Mouse (Mus musculus): ENCODE measurements around the gene Ugt1a10. TPM values are rescaled to one million over a fixed set of nuclear protein-coding genes. Genes with fewer than 3 reads are reported as not detected.
A peak's percentile ranks its signal among the peaks of the same experiment; 100 is the strongest.
"Not testable (repeated sequence)": the region's sequence is repeated elsewhere in the genome, so short reads cannot be mapped to it uniquely, and the experiment has no call there.

Ugt1a10 gene
- total RNA-seq, 2 experiments from 2014 or later, result 0.16 TPM; not detected in 1

GRCm38 (mm10) chr1:88140492-88140891, 85.3 kb downstream of the Ugt1a10 start:
- DNase-seq, result not testable (repeated sequence)

DNA sequence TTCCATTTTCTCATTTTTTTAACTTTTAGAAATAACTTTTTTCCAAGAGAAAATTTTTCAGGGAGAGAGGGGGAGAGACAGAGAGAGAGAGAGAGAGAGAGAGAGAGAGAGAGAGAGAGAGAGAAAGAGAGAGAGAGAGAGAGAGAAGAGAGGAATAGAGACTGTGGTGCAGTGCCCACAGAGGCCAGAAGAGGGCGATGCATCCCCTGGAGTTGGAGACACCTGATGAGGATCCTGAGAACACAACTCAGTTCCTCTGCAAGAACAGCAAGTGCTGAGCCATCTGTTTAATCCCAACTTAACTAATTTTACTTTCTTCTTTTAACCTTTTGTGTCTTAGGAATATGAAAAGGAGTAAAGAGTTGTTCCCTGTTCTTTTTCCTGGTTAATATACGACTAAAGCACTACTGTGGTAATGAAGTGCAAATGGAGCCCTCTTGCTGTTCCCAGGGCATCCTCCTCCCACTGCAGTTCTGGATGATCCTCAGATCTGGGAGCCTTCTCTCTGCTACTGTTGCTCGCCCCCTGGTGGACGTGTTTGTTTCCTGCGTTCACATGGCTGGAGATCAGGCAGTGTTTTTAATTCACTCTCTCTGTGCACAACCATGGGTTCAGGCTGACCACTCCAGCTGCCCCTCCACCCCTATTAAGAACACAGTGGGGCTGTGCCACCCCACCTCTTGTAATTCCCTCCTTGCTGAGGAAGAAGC, 88.9 kb downstream of the Ugt1a10 start:
- DNase-seq, result peak; percentile 31 to 69

- DNase-seq, result peak; percentile 16 to 29
Observed at GRCm38 (mm10) chr1:88145278-88145677, 90.1 kb downstream of the Ugt1a10 start.

- DNase-seq, result peak; percentile 10 to 21
Observed at GRCm38 (mm10) chr1:88150133-88150532, 94.9 kb downstream of the Ugt1a10 start.

GRCm38 (mm10) chr1:88158430-88158829, 103.2 kb downstream of the Ugt1a10 start:
- DNase-seq, result no peak

GRCm38 (mm10) chr1:88165711-88166110, 110.5 kb downstream of the Ugt1a10 start, which contains the start of gene Ugt1a5:
Ugt1a5 (plus strand) TSS chr1:88166012.
- DNase-seq, result no peak

- not testable (repeated sequence) for DNase-seq
Observed at GRCm38 (mm10) chr1:88172190-88172589, 117.0 kb downstream of the Ugt1a10 start.

- no peak for DNase-seq
Observed at GRCm38 (mm10) chr1:88179657-88180056, 124.5 kb downstream of the Ugt1a10 start.

DNA sequence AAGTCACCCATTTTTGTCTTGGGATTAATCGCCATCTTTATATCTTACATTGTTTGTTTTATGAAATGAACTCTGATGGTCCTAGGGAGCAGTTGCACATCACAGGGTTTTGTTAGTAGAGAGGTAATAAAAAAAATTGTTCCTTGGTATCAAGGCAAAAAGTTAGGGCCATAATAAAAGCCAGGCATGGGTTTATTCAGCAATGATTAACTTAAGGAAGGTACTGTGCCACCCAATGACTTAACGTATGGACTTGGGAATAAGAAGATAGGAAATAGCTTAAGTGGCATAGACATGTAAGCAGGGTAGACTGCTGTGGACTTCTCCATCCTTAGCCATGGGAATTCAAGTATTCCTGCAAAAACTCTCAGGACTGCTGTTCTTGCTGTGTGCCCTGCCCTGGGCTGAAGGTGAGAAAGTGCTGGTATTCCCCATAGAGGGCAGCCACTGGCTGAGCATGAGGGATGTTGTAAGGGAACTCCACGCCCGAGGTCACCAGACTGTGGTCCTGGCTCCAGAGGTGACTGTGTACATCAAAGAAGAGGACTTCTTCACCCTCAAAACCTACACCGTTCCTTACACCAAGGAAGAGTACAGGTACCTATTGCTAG, 131.2 kb downstream of the Ugt1a10 start:
- no peak for DNase-seq

GRCm38 (mm10) chr1:88192136-88192535, 136.9 kb downstream of the Ugt1a10 start:
- DNase-seq, result no peak

DNA sequence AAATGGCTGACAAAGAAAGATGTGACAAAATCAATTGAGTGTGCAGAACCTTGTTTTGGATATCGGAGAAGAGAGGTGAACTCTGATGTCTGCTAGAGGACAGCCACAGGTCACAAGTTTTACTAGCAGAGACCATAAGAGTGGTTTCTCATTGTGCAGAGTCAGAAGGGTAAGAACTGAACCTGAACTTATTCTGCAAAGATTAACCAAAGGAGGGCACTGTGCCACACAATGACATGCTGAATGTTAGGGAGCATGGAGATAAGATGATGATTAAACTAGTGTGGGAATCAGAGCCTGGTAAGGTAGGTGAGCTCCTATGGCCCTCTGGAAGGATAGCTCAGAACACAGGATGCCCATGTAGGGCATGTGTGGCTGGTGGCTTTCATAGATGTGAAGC, 140.5 kb downstream of the Ugt1a10 start:
- DNase-seq, result peak in 1 of 2 experiments; percentile 25

DNA sequence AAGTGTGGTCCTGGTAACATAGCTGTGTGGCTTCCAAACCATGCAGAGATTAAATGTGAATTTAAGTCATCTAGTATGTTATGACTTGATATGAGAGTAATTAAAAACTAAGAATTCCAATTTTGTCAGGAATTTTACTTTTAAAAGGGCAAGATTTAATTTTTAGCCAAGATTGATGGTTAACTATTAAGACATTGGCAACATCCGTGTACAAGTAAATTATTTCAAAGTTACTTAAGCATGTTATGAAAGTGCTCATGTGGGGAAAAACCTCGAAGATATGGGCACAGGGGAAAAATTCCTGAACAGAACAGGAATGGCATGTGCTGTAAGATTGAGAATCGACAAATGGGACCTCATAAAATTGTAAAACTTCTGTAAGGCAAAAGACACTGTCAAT, 142.3 kb downstream of the Ugt1a10 start:
- no peak for DNase-seq

GRCm38 (mm10) chr1:88199996-88200395, 144.8 kb downstream of the Ugt1a10 start:
- no peak for DNase-seq

GRCm38 (mm10) chr1:88200456-88200855, 145.3 kb downstream of the Ugt1a10 start, which contains the start of gene Ugt1a2:
Ugt1a2 (plus strand) TSS chr1:88200601.
- DNase-seq, result no peak

- peak; percentile 85 to 86 for DNase-seq
Observed at GRCm38 (mm10) chr1:88205294-88205922, 150.2 kb downstream of the Ugt1a10 start, which contains the start of gene Dnajb3. Dnajb3 (minus strand) TSS chr1:88205782.

DNA sequence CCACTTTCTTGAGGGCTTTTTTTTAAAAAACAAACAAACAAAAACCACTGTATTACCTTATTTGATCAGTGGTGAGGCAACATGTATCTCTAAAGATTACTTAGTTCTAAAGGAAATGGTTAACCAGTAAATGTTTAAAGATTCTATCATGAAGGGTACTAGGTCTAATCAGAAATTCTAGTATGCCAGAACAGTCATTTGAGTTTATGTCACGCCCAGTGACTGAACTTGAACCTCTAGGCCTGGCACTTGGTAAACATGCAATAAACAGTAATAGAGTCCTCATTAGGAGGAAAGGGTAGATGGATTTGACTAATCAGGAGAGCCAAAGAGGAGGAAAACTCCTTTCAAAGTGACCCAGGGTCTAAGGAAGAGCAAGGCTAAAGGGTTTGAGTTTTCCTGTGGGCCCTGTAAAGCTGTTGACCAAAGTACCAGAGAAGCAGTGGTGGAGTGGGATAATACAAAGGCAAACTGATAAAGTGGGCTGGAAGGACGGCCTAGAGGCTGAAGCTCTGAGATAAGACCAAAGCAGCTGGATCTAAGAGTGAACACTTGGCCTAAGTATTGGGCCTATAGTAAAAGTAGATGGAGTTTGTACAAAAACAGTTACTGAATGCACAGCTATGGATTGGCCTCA, 151.8 kb downstream of the Ugt1a10 start:
- DNase-seq, result no peak

DNA sequence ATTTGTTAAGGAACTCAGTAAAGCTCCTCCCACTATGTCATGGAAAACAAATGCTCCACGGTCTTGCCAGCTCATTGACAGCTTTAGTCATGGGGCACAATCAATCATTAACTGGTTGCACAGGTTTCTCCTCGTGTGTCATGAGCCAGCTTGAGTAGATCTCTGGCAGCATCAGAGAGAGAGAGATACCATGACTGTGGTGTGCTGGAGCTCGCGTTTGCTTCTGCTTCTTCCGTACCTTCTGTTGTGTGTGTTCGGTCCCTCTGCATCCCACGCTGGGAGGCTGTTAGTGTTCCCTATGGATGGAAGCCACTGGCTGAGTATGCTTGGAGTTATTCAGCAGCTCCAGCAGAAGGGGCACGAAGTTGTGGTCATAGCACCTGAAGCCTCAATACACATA, 156.6 kb downstream of the Ugt1a10 start, which contains the start of gene Ugt1a1:
Ugt1a1 (plus strand) TSS at position 148 of the 400 bp plus-strand sequence.
- DNase-seq, result no peak

- no peak for DNase-seq
Observed at GRCm38 (mm10) chr1:88212341-88213045, 157.3 kb downstream of the Ugt1a10 start.

DNA sequence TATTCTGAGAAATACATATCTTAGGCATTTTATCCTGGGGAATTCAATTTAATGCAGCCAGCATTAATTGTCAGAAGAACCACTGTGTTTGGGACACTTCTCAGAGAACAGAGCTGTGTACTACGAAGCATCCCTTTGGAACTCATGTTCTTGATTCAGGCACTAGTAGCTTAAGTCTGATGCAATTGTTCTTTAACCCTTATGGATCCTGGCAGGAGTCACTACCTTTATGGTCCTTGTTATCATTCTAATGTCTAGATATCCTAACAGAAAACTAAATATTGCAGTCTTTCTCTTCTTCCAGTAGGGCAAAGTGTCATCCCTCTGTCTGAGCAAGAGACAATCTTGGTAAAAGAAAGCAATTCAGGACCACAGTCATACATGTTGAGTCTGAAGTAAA, 157.9 kb downstream of the Ugt1a10 start:
- no peak for DNase-seq

- no peak for DNase-seq
Observed at GRCm38 (mm10) chr1:88213766-88214461, 158.7 kb downstream of the Ugt1a10 start.

DNA sequence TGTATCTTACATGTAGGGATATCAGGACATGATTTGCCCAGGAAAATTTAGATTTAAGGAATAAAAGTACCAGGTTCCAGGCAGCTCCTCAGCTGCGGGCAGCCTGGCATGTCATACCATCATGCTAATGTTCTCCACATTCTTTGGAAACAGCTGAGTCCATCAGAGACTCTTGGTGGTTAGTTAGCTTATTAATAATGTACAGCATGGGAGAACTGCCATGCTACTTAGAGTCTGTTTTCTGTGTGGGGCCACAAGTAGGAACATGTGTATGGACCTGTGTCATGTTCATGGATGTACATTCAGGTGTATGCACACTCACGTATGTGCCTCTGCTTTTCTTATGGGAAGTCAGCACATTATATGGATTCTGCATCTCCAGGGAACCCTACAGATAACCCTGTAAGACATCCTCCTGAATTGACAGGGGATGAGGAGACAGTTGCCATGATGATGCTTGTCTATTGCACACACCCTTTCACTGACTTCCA, 159.3 kb downstream of the Ugt1a10 start:
- no peak for DNase-seq

Measured in adrenal gland, postnatal 36 days (tissue).